Mouse (Mus musculus): ENCODE measurements around the gene Cntn5. TPM values are rescaled to one million over a fixed set of nuclear protein-coding genes. Genes with fewer than 3 reads are reported as not detected.

Gene Cntn5
- 2.5 TPM for polyA plus RNA-seq (2014; fragmentation: Illumina TruSeq; extraction: RNeasy Lipid Tissue Mini Kit (QIAGEN cat#74804); ENCODE audit: low read depth, low replicate concordance)

DNA sequence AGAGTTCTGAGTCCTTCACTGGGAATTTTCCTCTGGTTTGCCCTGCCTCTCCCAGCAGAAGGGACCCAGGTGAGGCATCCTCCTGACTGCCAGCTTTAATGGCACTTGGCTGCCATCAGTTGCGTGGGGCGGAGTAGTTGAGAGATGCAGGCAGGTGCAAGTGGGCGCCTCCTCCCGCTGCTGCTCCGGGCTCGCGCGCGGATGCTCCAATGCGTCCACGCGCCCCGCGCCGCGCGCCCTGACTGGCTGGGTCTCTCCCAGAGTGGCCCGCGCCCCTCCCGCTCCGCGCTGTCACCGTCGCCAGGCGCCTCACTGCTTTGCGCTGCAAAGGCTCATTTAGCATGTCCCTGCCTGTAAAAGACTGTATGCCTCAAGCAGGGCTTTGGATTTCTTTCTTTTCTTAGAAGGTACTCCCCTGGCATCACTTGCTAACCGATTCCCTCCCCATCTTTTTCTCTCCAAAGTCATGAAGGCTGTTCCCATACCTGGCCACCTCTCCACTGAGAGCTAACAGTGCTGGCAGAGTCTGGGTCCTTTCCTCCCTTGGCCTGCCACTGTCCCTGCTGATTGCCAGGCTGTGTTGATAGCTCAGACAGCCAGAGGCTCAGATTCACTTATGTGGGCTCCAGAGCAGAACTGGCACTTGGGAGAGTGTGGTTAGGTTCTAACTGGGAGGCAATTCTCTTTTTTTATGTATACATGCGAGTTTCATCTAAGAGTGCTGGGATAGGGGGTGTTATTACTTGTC, at the start of gene Cntn5:
Gene Cntn5 (minus strand): TSS at position 160 of the 748 bp plus-strand sequence.

Data from testis, adult 10 weeks (tissue).